Mouse (Mus musculus) cortical plate, adult 2 months (tissue): Measurements from ENCODE around the gene Tmem259. TPM values are rescaled to one million over a fixed set of nuclear protein-coding genes. Genes with fewer than 3 reads are reported as not detected.
A peak's percentile ranks its signal among the peaks of the same experiment; 100 is the strongest.

Source experiments
- H3K27ac ChIP-seq: fragments of 200-500 bp; 2 replicates; pipeline ENCODE4 v1.5.1; 2012; ENCODE audit warnings: low read length, control low read depth, inconsistent platforms; ENCODE audit not compliant: insufficient read depth
- H3K4me1 ChIP-seq: fragments of 200-500 bp; 2 replicates; pipeline ENCODE4 v1.6.1; 2011; ENCODE audit warnings: low read length; ENCODE audit not compliant: control insufficient read depth, insufficient read depth
- H3K4me3 ChIP-seq: fragments of 200-500 bp; 2 replicates; pipeline ENCODE4 v1.5.1; 2011; ENCODE audit warnings: mild to moderate bottlenecking, low read length, control low read depth; ENCODE audit not compliant: insufficient read depth
- CTCF ChIP-seq: fragments of 200-500 bp; IDR thresholded peaks from 2 replicates; pipeline ENCODE4 v1.5.1; 2011; ENCODE audit warnings: mild to moderate bottlenecking, control low read depth, low read length; ENCODE audit not compliant: insufficient read depth; ENCODE audit errors: extremely low read depth
- POLR2A ChIP-seq: fragments of 200-500 bp; IDR thresholded peaks from 2 replicates; pipeline ENCODE4 v1.6.1; 2011; ENCODE audit warnings: mild to moderate bottlenecking, low read length, control low read depth; ENCODE audit not compliant: insufficient read depth; ENCODE audit errors: extremely low read depth
- polyA plus RNA-seq: library from polyadenylated mRNA; depleted of rRNA; stranded (reverse); fragments of >200 nt; gene quantifications from 2 replicates; pipeline ENCODE4 v1.2.3, GENCODE M21; 2012

Tmem259 gene
- polyA plus RNA-seq, 1 experiment, result 168 TPM

DNA sequence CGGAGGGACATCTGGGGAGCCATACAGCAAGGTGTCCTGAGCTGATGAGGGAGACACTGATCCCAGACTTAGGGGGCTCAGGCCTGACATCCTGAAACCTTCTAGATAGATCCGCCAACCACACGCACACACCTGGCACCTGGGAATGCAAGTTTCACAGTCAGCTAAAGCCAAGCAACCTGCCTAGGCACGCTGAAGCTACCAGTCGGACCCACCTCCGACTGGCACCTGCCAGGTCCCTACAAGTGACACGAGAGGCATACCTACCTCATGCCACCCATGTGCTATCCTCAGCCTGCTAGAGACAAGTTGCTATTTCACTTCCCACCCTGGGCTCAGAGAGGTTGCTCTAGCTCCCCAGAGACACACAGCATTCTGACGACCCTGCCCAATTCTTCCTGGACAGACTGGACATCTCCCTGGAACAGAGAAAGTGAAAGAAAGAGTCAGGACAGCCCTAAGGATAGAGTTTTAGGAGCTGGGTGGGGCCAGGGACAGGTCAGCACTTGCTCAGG lies 5.2 kb upstream of the Tmem259 start:
- TF ChIP-seq POLR2A (no peak), CTCF (no peak)
- Histone ChIP-seq H3K4me3 (peak overlapping the region; percentile 13; the same call in 1 of the 2 replicates), H3K27ac (no peak overlapping the region), H3K4me1 (peaks cover 3% of the 10 kb centered on the region; the same call in 1 of the 2 replicates)

- Histone ChIP-seq H3K4me3 (peak within 1 kb of the TSS; percentile 13; the same call in 1 of the 2 replicates), H3K4me1 (peaks cover 3% of the 10 kb centered on the region; the same call in 1 of the 2 replicates), H3K27ac (no peak within 1 kb of the TSS; the same call in 1 of the 2 replicates)
- no peak for TF ChIP-seq POLR2A
- TF ChIP-seq CTCF, result no peak
Observed at GRCm38 (mm10) chr10:79988506-79989271, 4.6 kb upstream of the Tmem259 start, which contains the start of gene Cnn2. Gene Cnn2 (plus strand): TSS chr10:79988584.

- TF ChIP-seq POLR2A (no peak), CTCF (no peak)
- peak overlapping the region; percentile 13; the same call in 1 of the 2 replicates for H3K4me3 ChIP-seq
- peaks cover 3% of the 10 kb centered on the region; the same call in 1 of the 2 replicates for H3K4me1 ChIP-seq
- no peak overlapping the region; the same call in 1 of the 2 replicates for H3K27ac ChIP-seq
Observed at GRCm38 (mm10) chr10:79987771-79988505, 3.8 kb upstream of the Tmem259 start.

GRCm38 (mm10) chr10:79986963-79987362 lies 2.8 kb upstream of the Tmem259 start:
- TF ChIP-seq POLR2A (no peak), CTCF (peak; percentile 67)
- Histone ChIP-seq H3K4me3 (no peak overlapping the region), H3K27ac (no peak overlapping the region), H3K4me1 (peaks cover 5% of the 10 kb centered on the region)

DNA sequence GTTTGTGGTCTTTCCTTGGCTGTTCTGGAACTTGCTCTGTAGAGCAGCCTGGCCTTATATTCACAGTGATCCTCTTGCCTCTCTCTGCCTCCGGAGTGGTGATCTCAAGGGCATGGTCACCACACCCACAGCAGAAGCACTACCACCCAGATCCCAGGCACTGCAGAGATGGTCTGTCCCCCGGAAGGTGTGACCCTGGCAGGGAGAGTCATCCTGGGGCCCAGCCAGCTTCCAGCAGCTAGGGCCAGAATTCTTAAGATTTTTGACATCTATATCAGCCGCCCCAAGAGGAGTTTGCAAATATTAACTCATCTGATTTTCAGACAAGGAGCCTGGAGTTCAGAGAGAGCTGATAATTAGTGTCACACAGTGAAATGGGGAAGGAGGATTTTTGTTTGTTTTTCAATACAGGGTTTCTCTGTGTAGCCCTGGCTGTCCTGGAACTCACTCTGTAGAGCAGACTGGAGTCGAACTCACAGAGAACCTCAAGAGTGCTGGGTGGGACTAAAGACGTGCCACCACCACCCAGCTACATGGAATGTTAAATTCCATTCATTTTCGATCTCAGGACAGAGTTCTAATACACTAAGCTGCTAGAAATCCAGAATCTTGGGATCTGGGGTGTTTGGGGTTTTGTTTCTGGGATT lies 2.2 kb upstream of the Tmem259 start:
- peak overlapping the region; percentile 83 for H3K27ac ChIP-seq
- H3K4me1 ChIP-seq, result peaks cover 5% of the 10 kb centered on the region
- TF ChIP-seq POLR2A, result no peak
- no peak for TF ChIP-seq CTCF
- peak overlapping the region; percentile 89 for H3K4me3 ChIP-seq

- peak overlapping the region; percentile 89 for H3K4me3 ChIP-seq
- TF ChIP-seq CTCF (no peak), POLR2A (peak; percentile 27; the same call in 1 of the 2 replicates)
- peaks cover 5% of the 10 kb centered on the region for H3K4me1 ChIP-seq
- H3K27ac ChIP-seq, result peak overlapping the region; percentile 83
Observed at GRCm38 (mm10) chr10:79985334-79986231, 1.5 kb upstream of the Tmem259 start.

DNA sequence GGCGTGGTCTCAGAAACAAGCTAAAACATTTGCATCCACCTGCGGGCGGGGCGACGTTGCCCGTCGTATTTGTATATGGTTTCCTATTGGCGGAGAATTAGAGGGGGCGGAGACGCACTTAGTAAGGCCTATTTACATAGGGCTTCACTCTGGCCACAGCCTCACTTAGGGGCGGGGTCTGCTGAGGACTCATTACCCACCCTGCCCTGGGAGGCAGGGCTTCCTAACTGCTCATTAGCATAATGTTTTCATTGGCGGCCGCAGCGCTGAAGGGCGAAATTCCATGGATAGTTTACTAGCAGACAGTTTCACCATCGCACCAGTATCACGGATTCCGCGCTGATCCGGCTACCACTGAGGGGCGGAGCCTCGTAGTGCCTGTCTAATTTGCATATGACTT lies 741 bp upstream of the Tmem259 start:
- peaks cover 5% of the 10 kb centered on the region for H3K4me1 ChIP-seq
- H3K4me3 ChIP-seq, result peak overlapping the region; percentile 89

DNA sequence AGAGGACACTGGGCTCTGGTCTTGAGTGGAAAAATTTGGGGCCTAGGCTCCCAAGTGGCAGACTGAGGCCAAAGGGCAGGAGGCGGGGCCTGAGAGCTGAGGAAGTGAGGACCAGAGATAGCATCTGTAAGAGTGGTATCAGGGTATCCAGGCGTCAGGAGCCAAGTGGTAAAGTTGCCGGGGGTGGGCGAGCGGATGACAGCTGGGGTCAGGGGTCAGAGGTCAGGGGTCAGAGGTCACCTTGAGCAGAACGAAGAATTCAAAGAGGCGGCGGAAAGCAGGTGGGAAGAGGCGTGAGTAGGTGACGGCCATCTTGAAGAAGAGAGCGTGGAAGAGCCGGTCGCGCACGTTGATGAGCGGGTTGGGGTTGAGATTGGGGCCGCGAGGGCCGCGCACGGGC lies 460 bp downstream of the Tmem259 start:
- Histone ChIP-seq H3K27ac (no peak overlapping the region; the same call in 1 of the 2 replicates), H3K4me3 (peak overlapping the region; percentile 89), H3K4me1 (peaks cover 5% of the 10 kb centered on the region)
- TF ChIP-seq CTCF (no peak), POLR2A (no peak)

More for the DNA sequence above, 741 bp upstream of the Tmem259 start:
- peak overlapping the region; percentile 37 for H3K27ac ChIP-seq
- TF ChIP-seq CTCF (no peak), POLR2A (peak; percentile 52; the same call in 1 of the 2 replicates)
